Mouse (Mus musculus) heart, adult 11 months (tissue): ENCODE data around the gene Col19a1.

Experiments
- DNase-seq: peaks from one replicate; pipeline ENCODE4 v3.0.0; 2022

Gene Col19a1

GRCm38 (mm10) chr1:24303077-24303476 lies 284.2 kb downstream of the Col19a1 start:
- DNase-seq: no peak

DNA sequence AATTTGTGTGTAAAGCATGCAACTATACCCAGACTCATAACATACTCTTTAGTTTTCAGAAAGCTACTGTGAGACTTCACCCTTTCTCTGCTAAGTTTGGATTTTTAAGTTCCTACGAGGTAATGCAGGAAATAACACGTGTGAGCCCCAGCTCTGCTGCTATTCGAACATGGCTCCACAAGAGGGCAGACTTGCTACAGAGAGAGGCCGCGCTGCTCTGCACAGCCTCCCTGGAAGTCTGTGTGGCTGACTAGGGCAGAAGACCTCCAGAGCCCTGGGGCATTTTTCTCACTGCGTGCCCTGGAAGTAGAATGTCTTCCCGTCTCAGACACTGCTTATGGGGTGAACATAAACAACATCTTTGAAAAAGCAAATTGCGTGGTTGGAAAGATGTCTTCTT lies 284.6 kb downstream of the Col19a1 start:
- DNase-seq: no peak

- DNase-seq: no peak
Measured at GRCm38 (mm10) chr1:24300700-24301099, 286.6 kb downstream of the Col19a1 start.

GRCm38 (mm10) chr1:24294979-24295942 lies 292.0 kb downstream of the Col19a1 start:
- peak; percentile 63 for DNase-seq

DNA sequence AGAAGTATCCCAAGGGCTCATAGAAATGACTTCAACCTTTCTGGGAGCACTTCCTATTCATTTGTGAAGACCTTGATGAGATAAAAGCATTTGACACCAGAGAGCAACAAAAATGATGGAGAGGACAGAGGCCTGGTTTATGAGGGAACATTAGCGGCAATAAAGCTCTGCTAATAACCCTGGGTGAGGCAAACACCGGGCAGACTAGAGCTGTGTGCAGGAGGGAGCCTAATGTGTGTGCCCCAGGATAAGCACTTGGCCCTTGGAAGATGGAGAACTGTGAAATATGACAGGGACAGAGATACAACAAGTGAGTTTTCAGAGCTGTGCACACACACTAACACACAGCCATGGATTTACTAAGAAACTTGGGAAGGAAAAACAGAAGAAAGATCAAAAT lies 294.8 kb downstream of the Col19a1 start:
- peak; percentile 17 for DNase-seq

DNA sequence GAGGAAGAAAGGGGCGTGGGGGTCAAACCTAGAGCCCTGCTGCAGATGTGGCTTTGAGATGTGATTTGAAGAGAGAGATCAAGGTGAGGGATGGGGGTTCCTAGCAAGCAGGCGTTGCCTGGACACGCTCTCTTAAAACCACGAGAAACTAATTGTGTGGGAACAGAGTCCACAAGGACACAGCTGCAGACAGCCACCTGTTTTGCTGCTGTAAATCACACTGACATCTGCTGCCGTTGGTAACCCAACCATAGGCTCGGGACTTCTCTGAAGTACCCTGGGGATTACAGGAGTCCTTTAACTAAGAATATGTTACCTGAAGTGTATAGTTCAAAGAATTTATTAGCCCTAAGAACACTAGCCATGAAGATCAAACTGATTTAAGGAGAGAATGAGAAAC lies 300.9 kb downstream of the Col19a1 start:
- DNase-seq: no peak

DNA sequence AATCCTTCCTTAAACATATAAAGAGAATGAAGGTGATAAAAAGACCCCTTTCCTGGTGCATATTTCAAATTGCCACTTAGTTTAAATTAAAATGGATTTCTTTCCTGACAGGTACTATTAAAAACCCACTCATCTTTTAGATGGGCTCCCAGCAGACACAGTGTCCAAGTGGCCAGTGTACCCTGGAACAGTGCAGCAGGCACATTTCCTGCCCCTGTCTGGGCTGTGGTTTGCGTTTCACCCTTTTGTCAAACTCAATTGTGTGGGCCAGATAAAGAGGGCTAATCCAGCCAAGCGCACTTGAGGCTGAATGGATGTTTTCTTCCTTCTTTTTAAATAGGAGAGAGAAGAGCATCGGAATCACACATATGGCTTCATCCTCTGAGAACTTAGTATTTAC lies 320.2 kb downstream of the Col19a1 start:
- no peak for DNase-seq

DNA sequence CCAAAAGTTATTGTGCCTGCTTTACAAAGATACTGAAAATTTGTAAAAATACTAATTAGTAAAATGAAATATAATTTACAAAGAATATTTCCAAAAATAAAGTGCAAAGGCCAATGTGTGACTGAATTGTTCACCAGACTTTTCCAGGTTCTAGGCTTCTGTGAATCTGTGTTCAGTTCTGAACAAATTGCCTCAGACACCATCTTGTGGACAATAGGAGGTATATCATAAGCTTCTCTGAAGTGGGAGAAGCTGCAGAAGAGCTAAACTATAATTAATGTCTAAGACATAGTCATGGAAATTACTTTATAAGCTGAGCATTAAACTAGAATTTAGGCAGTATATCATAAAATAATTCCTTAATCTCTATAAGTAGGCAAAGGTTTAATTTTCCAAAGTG lies 326.1 kb downstream of the Col19a1 start:
- DNase-seq: no peak

GRCm38 (mm10) chr1:24259419-24259818 lies 327.9 kb downstream of the Col19a1 start:
- DNase-seq: no peak

- DNase-seq: no peak
Measured at GRCm38 (mm10) chr1:24257961-24258360, 329.3 kb downstream of the Col19a1 start.

GRCm38 (mm10) chr1:24249105-24249664 lies 338.1 kb downstream of the Col19a1 start:
- no peak for DNase-seq

- DNase-seq: no peak
Measured at GRCm38 (mm10) chr1:24248294-24249104, 338.8 kb downstream of the Col19a1 start.

DNA sequence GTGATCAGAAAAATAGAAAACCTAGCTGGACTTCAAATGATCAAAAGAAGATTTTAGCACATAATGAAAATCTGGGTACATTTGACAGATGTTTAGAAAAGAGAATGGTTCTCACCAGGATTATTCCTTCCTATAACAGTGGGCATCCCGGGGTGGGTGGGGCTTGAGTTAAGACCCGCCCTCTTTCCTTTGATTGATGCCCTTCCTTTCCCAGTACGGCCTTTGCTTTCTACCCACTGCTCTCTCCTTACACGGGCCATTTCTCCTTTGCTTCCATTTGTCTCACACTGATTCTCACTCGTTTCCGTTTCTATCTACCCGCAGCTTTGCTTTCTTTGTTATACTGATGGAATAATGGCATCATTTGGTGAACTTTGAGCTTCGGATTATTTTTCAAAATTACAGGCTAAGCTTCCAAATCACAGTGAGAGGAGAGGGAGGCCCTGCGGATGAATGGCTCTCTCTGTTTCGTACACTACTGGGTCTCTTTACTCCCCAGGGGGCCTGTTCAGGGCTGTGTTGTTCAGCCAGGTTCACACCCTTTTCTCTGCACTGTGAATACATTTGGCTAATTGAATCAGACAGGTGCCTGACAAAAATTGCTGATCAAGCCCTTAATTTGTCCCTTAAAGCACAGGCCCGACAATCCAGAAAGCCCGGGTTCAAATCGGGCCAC lies 341.4 kb downstream of the Col19a1 start:
- no peak for DNase-seq

GRCm38 (mm10) chr1:24244931-24245330 lies 342.3 kb downstream of the Col19a1 start:
- DNase-seq: no peak

- no peak for DNase-seq
Measured at GRCm38 (mm10) chr1:24240039-24240691, 347.1 kb downstream of the Col19a1 start.

DNA sequence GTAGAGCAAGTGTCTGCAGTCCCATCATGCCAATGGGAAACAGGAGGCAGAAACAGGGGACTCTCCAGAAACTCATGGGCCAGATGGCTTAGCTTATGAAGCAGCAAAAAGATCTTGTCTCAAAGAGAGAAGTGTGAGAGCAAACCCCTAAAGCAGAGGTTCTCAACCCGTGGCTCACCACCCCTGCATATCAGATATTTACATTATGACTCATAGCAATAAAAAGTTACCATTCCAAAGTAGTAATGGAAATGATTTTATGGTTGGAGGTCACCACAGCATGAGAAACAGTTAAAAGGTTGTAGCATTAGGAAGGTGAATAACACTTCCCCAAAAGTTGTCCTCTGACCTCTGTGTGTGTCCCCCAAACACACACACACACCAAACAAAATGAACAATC lies 350.9 kb downstream of the Col19a1 start:
- no peak for DNase-seq

GRCm38 (mm10) chr1:24231504-24232270 lies 355.6 kb downstream of the Col19a1 start:
- no peak for DNase-seq

DNA sequence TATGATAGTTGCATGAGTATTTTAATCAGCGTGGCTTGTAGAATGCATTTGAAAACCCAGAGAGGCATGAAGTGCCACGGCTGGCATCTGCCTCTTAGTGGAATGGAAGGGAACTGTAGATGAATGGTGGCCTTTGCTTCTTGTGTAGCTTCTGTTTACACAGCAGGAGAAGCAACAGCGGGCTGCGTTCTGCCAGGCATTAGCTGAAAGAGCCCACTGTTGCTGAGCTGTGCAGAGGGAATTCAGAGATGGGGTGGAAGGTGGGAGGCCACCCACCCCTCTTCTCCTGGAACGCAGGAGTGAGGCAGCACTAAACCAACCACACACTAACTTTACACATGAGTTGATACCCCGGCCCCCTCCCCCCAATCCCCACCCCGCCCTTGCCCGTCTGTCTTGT lies 356.8 kb downstream of the Col19a1 start:
- no peak for DNase-seq

GRCm38 (mm10) chr1:24229552-24229951 lies 357.7 kb downstream of the Col19a1 start:
- DNase-seq: no peak

DNA sequence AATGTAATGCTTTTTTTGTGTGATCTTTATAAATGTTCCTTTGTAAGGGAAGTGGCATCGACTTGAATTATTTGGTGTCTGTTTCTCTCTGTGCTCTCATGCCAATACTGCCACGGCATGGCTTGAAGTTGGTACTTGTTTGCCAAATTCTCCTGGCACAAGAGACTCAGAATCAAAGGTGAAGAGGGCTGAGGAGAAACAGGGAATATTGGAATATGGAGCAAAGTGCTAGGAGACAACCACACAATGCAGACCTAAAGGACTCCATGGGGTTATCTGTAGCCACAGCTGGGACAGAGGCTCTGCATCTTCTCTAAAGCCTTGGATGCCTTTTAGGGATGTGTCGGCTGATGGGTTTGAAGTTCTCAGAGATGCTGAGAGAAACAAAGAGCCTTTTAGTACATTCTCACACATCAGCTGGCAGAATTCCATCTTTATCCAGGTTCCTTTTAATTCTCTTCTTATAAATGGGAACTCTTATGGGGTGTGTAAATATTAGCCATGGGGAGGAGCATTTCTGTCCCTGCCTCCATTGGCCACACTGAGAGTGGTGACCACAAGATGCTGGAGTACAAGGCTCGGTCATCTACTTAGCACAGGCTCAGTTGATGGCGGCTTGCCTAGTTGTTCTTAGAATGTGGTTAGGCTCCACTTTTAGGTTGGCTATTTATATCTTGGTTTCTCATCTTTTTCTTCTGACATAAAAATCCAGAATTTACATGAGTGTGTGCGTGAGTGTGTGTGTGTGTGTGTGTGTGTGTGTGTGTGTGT lies 360.1 kb downstream of the Col19a1 start:
- no peak for DNase-seq
